Mouse (Mus musculus): ENCODE data around the gene Lpin2.

Lpin2 gene

DNA sequence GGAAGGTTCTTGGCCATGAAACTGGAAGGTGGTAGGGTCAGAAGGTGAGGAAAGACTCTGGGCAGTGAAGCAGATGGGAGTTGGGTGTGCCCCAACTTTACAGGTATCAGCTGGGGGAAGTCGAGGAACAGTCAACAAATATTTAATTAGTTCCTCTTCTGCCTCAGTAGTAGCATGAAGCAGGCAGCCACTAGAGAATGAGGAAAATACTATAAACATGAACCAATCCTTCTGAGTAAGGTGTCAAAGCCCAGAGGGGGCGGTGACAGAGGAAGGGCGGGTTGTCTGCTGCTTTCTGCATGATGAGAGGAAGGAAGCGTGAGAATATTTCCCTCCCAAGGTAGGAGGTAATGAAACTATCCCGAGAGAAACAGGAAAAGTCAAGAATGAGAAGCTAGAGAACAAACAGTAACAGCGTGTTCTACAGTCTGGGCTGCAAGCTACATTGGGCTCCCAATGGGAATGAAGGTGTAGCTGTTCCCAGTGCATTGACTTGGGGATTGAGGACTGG is at the start of gene Lpin2:
Gene Lpin2, plus strand, starts transcription at position 350 of the 511 bp plus-strand sequence.
- DNase-seq (ENCODE audit: low read depth, low spot score): no peak

DNA sequence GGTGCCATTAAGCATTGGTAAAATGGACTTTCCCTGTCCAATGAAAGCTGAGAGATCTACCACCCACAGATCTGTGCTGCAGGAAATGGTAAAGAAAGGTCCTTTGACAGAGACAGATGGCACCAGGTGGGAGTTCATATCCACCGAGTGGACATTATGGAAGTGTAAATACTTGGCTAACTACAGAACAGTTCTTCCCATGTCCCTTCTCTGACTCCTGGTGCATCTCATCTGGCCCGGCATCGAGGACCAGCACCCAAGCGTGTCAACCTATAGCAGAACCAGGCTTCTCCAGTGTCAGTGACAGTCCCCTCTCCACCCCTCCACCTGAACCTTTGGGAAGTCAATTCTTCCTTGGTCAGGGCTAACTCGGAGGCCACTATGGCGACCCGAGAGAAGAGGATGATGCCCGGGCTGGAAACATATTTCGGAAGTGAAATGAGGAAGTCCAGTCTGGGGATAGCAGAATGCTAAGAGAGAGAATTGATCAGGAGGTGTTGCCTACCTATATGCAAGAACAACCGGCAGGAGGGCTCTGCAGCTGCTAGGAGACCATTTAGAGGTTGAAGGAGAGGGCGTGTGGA is 49.4 kb upstream of the Lpin2 start:
- DNase-seq (ENCODE audit: low read depth, low spot score): no peak

DNA sequence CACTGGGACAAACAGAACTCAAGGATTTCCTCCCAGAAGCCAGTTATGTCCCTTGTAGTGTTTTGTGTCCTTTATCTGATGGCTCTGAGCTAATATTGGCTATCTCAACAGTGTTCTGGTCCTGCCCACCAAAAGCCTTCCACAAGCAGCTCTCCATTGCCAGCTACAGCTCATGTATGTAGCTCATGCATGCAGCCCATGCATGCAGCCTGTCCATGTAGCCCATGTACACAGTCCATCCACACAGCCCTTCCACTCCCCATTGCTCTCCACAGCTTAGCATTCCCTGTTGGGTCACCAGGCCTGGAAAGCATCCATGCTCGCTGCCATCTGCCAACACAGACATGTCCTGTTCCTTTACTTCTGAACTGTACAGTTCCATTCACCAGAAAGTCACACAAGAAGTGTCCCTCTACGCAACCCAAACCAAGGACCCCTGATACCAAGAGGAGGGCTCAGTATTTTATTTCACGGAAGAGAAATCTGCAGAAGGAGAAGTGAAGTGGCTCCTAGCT is 47.9 kb upstream of the Lpin2 start:
- DNase-seq (ENCODE audit: low read depth, low spot score): no peak

DNA sequence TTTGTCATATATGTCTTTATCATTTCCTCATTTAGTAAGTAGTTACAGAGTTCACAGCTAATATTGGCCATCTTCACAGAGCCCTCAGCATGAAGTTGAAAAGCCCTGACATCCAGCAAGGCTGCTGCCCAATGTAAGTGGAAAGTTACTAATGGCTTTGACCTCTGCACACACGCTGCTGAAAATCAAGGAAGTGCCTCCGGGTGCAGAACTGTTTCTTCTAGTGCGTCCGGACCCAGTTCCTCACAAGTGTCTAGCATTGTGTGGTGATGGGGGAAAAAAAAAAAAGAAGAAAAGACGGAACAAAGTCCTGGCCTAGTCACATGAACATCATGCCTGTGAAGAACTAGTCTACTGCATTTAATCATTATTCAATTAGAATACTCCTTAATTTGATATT is 47.3 kb upstream of the Lpin2 start:
- no peak for DNase-seq (ENCODE audit: low read depth, low spot score)

DNA sequence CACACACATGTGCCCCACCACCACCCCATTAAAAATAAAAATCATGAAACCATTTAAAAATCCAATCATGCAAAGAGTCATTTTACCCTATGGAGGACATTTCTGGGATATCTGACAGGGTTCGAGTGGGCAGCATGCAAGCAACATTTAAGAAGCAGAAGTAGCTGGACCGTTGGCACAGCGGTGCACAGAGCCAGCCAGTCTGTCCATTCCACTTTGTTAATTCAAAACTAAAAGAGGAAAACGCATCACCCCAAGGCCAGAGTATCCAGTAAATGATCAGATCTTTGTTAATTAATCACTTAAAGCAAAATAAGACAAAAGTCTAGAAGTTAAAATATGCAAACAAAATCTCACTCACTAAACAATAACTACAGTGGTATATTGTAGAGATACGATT is 46.5 kb upstream of the Lpin2 start:
- DNase-seq (ENCODE audit: low read depth, low spot score): no peak

DNA sequence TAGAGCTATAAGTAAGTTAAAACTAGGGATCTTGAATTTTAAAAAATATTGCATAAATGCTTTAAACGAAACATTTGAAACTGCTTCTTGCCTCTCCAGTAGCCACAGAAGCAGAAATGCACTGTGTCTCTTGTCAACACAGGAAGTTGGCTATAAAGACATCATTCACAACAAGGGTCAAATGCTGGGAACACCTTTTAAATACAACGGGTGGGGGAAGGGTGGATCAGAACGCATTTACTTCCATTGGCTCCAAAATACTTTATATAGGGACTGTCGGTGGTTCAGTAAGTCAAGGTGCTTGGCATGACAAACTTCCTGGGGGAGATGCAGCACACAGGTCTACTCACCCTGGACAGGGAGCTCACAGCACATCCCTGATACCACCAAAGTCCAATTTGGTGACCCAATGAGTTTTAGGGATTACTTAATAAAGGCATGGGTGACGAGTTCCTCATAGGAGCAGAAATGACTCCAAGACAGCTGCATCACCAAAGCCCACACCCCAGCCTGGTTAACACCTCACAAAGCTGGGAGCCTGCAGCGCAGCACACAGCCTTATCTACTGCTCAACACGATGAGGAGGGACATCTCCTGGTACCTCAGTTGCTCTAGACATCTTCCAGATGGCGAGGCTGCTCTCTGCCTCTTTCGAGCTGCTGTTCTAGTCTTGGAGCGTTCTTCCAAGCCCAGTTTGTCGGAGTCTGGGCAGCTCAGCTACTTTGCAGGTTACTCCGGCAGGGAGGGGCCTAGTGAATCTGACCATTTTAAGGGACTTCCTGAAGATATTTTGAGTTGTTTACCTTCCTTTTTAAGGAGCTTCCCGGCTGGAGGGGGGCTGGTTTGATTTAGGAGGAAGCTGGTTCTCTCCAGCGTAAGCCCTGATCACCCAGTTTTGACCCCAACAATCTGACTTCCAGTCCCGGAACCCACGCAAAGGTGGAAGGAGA is 45.7 kb upstream of the Lpin2 start:
- no peak for DNase-seq (ENCODE audit: low read depth, low spot score)

DNA sequence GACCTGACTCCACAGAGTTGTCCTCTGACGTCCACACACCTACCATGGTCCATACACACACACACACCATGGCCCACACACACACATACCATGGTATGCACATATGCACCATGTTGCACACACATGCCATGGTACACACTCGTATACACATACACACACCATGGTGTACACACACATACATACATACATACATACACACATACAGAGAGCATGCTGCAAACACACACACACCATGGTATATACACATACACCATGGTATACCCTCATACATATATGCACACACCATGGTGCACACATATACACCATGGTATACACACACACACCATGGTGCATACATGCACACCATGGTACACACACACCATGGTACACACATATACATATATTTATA is 45.0 kb upstream of the Lpin2 start:
- no peak for DNase-seq (ENCODE audit: low read depth, low spot score)

DNA sequence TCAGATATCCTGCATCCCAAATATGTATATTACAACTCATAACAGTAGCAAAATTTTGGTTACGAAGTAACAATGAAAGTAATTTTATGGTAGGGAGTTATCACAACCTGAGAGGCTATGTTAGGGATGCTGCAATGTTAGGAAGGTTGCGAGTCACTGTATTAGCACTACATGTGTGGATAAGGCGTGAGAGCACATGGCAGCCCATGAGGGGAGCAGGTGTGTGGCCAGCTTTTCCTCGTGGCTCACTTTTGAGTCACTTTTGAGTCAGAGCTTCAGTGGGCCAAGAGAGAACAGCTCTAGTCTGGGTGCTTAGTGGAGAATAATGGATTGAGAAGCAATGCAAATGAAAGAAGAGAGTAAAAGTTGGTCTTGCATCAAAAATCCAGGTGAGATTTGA is 40.3 kb upstream of the Lpin2 start:
- DNase-seq (ENCODE audit: low read depth, low spot score): no peak

DNA sequence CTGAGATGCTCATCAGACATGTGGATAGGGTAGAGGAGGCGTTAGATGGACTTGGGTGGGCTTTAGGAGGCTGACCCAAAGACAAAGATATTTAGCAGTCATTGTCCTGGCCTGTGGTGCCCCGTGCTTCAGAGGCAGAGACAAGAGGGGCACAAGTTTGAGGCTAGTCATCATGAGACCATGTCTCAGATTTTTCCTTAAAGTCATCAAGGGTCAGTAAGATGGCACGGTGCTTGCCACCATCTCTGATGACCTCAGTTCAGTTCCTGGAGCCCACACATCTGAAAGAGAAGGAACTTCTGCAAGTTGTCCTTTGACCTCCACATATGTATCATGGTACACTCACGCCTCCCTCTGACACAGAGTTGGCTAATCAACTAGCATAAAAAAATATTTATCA is 39.2 kb upstream of the Lpin2 start:
- no peak for DNase-seq (ENCODE audit: low read depth, low spot score)

DNA sequence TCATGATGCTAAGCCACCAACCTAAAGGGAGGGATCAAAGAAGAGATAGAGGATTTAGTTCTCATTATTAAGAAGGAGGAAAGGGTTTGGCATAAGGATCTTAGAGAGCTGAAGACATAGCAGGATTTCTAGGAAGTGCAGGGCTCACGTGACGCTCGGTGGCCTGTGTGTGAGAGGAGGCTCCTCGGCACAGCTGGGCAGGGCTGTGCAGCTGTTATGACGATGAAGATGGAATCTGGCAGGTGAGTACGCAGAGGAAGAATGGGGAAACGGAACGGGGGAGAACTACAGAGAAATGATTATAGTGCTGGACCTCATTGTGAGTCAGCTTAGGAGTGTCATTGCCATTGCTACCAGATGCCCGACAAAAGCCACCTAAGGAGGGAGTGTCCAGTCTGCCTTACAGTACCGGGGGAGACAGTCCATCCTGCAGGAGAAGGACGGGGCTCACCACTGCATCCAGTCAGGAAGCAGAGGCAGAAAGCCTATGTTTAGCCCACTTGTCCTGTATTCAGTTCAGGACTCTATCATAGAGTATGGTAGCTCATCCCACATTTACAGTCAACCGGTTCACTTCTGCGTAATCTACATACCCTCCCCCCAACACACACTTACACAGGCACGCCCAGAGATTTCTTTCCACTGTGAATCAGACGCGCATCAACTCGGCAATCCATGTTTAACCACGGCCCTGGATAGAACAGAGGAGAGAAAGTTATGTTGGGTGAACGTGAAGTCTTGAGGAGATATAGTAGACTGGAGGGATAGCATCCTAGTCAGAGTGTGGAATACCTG is 37.8 kb upstream of the Lpin2 start:
- DNase-seq (ENCODE audit: low read depth, low spot score): no peak

DNA sequence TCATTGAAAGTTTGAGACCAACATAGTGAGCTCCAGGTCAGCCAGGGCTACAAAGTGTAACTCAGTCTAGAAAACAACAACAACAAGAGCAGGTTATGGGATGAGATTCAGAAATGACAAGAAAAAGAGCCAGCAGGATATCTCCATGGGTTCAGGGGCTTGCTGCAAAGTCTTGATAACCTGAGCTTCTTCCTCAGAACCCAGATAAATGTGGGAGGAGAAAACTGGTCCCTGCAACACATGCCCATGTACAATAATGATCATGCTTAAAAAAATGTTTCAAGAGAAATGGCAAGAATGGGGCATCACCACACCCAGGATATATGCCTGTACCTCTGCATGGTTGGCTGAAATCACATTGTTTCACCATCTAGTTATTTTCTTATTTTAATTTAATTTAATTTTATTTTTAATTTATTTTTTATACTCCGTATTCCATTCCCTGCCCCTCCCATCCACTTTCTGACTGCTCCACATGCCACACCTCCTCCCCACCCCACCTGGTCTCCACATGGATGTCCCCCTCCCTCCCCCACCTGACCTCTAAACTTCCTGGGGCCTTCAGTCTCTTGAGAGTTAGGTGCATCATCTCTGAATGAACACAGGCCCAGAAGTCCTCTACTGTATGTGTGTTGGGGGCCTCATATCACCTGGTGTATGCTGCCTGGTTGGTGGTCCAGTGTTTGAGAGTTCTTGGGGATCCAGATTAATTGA is 37.0 kb upstream of the Lpin2 start:
- DNase-seq (ENCODE audit: low read depth, low spot score): no peak

DNA sequence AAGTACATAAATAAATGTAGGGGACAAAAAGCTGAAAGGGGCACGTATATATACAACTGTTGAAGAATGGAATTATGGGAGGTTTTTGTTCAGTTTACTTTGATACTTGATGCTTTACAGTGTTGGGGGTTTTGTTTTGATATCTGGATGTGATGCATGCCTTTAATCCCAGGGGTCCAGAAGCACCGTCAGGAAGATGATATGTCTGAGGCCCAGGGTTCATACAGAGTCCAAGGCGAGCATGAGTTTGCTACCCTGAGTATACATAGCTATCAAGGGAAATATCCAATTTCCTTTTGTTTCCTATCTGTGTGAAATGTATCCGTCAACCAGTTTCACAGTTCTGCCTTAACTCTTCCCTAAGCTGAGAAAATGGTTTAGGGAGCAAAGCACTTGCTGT is 29.0 kb upstream of the Lpin2 start:
- DNase-seq (ENCODE audit: low read depth, low spot score): no peak

DNA sequence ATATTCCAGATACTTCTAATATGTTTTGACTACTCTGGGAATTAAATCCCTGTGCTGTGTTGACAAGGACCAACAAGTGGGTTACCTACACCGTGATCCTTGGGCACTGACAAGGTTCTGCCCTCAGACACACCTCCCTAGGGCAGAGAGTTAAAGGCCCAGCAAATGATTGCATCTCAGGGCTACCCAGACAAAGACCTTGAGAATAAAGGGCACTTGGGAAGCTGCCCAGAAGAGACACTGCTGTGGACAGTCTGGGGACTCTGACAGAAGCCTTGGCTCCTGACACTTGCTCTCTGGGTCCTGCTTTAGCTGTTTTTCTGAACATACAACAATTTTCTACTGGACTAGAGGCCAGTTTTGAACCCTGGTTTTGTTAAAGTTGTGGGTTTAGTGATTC is 27.1 kb upstream of the Lpin2 start:
- no peak for DNase-seq (ENCODE audit: low read depth, low spot score)

DNA sequence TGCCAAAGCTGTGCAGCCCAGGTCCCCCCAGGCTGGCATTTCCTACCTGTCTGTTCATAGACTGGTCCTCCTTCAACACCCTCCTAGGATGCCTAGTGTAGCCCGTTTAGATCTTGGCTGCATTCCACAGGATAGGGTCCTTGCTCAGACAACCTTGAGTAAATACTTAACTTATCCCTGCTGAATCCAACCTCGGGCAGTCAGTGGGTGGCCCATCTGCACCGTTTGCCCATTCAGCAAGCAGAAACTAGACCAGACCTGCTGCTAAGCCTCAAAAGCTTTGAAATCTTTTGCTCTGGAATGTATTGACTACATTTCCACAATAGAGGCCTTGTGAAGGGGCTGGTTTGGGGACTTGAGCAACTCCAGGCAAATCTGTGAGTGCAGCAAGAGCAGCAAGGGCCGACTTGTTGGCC is 23.2 kb upstream of the Lpin2 start:
- DNase-seq (ENCODE audit: low read depth, low spot score): no peak

DNA sequence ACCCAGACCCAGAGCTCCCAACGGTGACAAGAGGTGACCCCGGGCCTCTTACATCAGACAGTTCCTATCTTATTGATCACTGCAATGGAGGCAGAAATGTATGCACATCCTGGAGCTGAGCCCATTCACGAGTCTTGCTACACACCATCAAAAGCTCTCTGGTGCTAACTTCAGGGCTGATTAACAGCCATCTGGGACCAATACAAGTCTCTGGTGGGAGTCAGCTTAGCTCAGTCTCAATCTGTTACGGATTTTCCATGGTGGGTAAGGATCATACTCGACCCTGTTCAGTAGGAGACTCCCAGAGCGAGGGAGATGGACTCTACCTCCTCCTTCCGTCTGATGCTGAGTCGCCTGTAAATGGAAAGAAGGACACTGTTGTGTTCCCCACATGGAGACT is 22.6 kb upstream of the Lpin2 start:
- DNase-seq (ENCODE audit: low read depth, low spot score): no peak

DNA sequence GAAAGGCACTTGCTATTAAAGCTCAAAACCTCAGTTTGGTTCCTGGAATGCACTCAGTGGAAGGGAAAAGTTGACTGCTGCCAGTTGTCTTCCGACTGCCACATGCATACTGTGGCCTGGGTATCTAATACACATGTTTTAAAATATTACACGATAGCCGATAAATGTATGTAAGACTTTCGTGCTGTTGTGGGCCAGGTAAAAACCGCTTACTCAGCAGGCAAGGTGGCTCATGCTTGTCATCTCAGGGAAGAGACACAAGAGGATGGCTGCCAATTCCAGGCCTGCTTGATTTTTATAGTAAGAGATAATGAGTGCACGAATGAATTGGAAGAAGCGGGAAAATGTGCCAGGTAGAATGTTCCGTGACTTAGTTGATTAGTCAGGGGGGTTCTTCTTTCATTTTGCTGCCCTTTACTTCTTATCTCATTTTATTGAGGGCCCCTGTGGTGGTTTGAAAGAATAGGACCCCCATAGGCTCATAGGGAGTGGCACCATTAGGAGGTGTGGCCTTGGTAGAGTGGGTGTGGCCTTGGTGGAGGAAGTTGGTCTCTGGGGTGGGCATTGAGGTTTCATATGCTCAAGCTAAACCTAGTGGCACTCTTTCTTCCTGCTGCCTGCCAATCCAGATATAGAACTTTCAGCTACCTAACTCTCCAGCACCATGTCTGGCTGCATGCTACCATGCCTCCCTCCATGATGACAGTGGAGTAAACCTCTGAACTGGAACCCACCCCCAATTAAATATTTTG is 21.9 kb upstream of the Lpin2 start:
- DNase-seq (ENCODE audit: low read depth, low spot score): no peak

DNA sequence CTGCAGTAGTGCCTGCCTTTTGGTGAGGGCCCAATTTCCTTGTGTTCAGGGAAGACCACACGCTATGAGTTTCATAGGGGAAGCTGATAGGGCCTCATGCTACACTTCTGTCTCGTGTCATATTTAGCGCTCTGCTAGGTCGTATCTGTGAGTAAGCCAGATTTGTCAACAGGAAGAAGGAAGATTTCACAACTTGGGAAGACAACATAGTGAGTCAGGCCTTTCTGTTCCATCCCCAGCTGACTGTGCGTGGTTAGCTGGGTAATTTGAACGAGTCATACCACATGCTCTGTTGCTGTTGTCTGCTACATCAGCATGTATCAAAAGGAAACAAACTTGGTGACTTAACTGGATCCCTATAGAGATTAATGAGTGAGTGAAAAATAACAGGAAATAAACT is 17.4 kb upstream of the Lpin2 start:
- DNase-seq (ENCODE audit: low read depth, low spot score): no peak

DNA sequence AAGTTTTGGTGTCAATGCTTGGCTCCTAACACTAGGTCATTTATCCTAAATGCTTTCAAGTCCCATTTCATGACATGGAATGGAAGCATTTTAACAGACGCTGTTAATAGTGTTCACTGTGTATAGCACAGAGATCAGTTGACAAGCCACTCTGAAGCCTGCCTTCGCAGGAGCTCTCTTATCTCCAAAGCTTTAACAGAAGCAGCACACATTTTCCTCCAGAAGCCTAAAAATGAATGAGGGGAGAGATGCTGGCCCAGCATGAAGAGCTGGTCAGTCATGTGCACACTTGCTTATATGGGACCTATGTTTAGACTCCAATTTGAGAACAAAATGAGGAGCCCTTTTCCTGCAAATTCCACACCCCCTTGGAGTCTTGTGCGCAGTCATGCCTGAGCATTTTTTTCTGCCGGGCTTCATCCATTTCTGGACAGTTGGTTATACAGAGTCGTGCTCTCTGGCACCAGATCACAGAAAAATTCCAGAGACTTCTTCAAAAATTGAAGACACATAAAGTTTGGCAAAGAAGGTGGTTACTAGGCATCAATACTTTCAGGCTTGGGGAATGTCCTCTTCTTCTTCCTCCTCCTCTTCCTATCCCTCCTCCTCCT is 14.1 kb upstream of the Lpin2 start:
- no peak for DNase-seq (ENCODE audit: low read depth, low spot score)

DNA sequence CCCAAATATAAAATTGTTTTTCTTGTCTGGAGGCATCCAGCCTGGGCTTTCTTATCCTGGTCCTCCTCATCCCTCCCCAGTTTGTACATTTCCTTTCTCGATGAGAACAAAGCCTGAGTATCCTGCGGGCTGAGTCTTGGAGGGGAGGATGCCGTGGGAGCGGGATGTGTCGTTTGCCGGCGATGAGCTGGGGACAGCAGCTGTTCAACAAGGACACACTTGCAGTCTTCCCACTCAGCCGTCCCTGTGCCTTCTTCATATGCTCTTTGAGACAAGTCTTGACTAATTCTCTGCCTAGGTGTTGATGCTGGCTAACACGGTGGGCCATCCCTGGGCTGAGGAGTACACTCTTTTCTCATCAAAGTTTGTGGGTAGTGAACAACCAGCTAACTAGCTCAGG is 13.5 kb upstream of the Lpin2 start:
- no peak for DNase-seq (ENCODE audit: low read depth, low spot score)

DNA sequence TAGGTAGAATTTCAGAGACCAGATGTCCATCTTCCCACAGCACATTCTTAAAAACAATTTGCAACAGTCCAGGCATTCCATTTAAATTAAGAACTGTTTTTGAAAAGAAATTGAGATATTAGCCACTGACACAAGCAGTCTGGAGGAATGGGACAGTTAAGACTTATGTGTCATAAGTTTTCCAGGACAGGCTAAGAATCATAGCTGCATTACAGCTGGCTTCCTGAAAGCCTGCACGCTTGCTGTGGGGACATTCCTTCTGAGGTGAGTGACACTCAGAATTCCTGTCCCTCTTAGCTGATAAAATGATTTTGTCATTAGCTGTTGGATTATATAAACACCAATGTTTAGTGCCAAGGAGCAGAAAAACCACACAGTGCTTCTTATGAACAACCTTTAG is 12.7 kb upstream of the Lpin2 start:
- DNase-seq (ENCODE audit: low read depth, low spot score): no peak
